ENCODE assay signal across 9 mouse cellular contexts in genomic region chr4:73444715-73445114, GRCm38 (mm10). TPM values are rescaled to one million over a fixed set of nuclear protein-coding genes. Genes with fewer than 3 reads are reported as not detected.
DNase-seq lines count a peak whose midpoint lies in the region; ATAC-seq and TF ChIP-seq lines count a peak whose summit lies in the region.
"Had no signal": no experiment of that assay in that cellular context is flagged by ENCODE, and none has a peak within 500 bp of the region (broad histone marks: within the 10 kb centered on the region; RNA-seq: fewer than 3 reads in every experiment).

No protein-coding gene starts in this region.

- H3K9ac ChIP-seq in liver, postnatal 0 days (replicated peaks) = no peak overlapping the region
- H3K9ac ChIP-seq in liver, embryonic 11.5 days (ENCODE audit: low read depth, low read length) = no peak overlapping the region
- no peak overlapping the region for H3K9ac ChIP-seq in forebrain, embryonic 13.5 days

- no peak overlapping the region for H3K27ac ChIP-seq in liver, postnatal 0 days (ENCODE audit: low read depth)
- H3K27ac ChIP-seq in liver, embryonic 11.5 days (ENCODE audit: low read depth, low read length) = no peak overlapping the region
- H3K27ac ChIP-seq in forebrain, embryonic 13.5 days = no peak overlapping the region

- no peaks in the 10 kb centered on the region for H3K4me1 ChIP-seq in liver, postnatal 0 days (ENCODE audit: insufficient read depth)
- H3K4me1 ChIP-seq in liver, embryonic 11.5 days (replicated peaks; ENCODE audit: control insufficient read depth, insufficient read depth, low read length) = no peaks in the 10 kb centered on the region
- peaks cover 4% of the 10 kb centered on the region; the same call in 1 of the 2 replicates for H3K4me1 ChIP-seq in forebrain, embryonic 13.5 days

- no peak for DNase-seq in liver, postnatal 0 days
- no peak for DNase-seq in liver, embryonic 11.5 days (ENCODE audit: low spot score)
- DNase-seq in ZHBTc4 (ENCODE audit: low read depth, low spot score) = peak; percentile 57
- peak; percentile 5 for DNase-seq in left cerebral cortex, adult 11 months (ENCODE audit: low spot score)
- peak; percentile 22 to 32 for DNase-seq in right cerebral cortex, postnatal 10 days (ENCODE audit: low spot score in 2 of 2)
- no peak for DNase-seq in gastrocnemius, adult 8-10 months (ENCODE audit: low spot score in 2 of 2)
- no peak for DNase-seq in heart, adult 9 months (ENCODE audit: low spot score in 2 of 2)

- no peak for ATAC-seq in liver, postnatal 0 days
- no peak for ATAC-seq in liver, embryonic 11.5 days (replicated peaks; ENCODE audit: low FRiP score)
- peak; percentile 62 for ATAC-seq in forebrain, embryonic 13.5 days

- no peaks in the 10 kb centered on the region for H3K36me3 ChIP-seq in liver, postnatal 0 days (replicated peaks; ENCODE audit: insufficient read depth, low read length)
- H3K36me3 ChIP-seq in liver, embryonic 11.5 days (ENCODE audit: control insufficient read depth, insufficient read depth, low read length) = no peaks in the 10 kb centered on the region
- no peaks in the 10 kb centered on the region for H3K36me3 ChIP-seq in forebrain, embryonic 13.5 days (ENCODE audit: poor library complexity, severe bottlenecking)

- 51% methylated on average over 7 of the region's 7 CpGs for WGBS in liver, postnatal 0 days (ENCODE audit: insufficient replicate concordance)
- WGBS in liver, embryonic 11.5 days = 55% methylated on average over 7 of the region's 7 CpGs
- 58% methylated on average over 7 of the region's 7 CpGs for WGBS in forebrain, embryonic 13.5 days

- H3K9me3 ChIP-seq in liver, postnatal 0 days (ENCODE audit: low read length) = no peaks in the 10 kb centered on the region
- H3K9me3 ChIP-seq in liver, embryonic 11.5 days (ENCODE audit: control insufficient read depth, low read length) = no peaks in the 10 kb centered on the region
- no peaks in the 10 kb centered on the region for H3K9me3 ChIP-seq in forebrain, embryonic 13.5 days (replicated peaks)

- no peaks in the 10 kb centered on the region for H3K27me3 ChIP-seq in liver, postnatal 0 days (ENCODE audit: insufficient read depth, low read length)
- H3K27me3 ChIP-seq in liver, embryonic 11.5 days (replicated peaks; ENCODE audit: control insufficient read depth, insufficient read depth, low read length) = no peaks in the 10 kb centered on the region
- H3K27me3 ChIP-seq in forebrain, embryonic 13.5 days = no peaks in the 10 kb centered on the region

- no peak overlapping the region for H3K4me2 ChIP-seq in liver, postnatal 0 days (ENCODE audit: low read depth, low read length)
- H3K4me2 ChIP-seq in liver, embryonic 11.5 days = no peak overlapping the region
- H3K4me2 ChIP-seq in forebrain, embryonic 13.5 days = no peak overlapping the region

- TF ChIP-seq EP300 in liver, postnatal 0 days (IDR thresholded peaks at IDR 0.05; ENCODE audit: low read depth) = no peak

- peak; percentile 7; the same call in 1 of the 2 replicates for TF ChIP-seq CTCF in liver, postnatal 0 days (IDR thresholded peaks at IDR 0.05; ENCODE audit: low read depth)

- H3K4me3 ChIP-seq in liver, postnatal 0 days (ENCODE audit: low read depth, low read length) = no peak overlapping the region
- H3K4me3 ChIP-seq in liver, embryonic 11.5 days (ENCODE audit: low read depth, low read length) = no peak overlapping the region
- H3K4me3 ChIP-seq in forebrain, embryonic 13.5 days = no peak overlapping the region

RNA-seq across cellular contexts. Expression of gene Gm11487, which starts 39.8 kb away (rescaled TPM):
- not detected in 2 replicates for polyA plus RNA-seq in liver, postnatal 0 days (2015; fragmentation: Nextera tagmentation; extraction: Ambion mirVana)
- polyA plus RNA-seq in liver, embryonic 11.5 days (2014; fragmentation: Nextera tagmentation; extraction: Ambion mirVana) = not detected in 2 replicates
- not detected in 2 replicates for polyA plus RNA-seq in forebrain, embryonic 13.5 days (2015; fragmentation: Nextera tagmentation; extraction: Ambion mirVana)
- total RNA-seq in gastrocnemius, adult 8-10 months (2022) = not detected
- polyA plus RNA-seq: large intestine, adult 2 months had no signal

Comparison
In these comparisons a context has a peak if more than half of its experiments do, and no peak if none do; other contexts are left out.
1. DNase-seq: peak in ZHBTc4 (single experiment), left cerebral cortex, adult 11 months (single experiment) and right cerebral cortex, postnatal 10 days (2 of 2); none in liver, postnatal 0 days (single experiment), liver, embryonic 11.5 days (single experiment), gastrocnemius, adult 8-10 months (0 of 2) and heart, adult 9 months (0 of 2).